Mouse (Mus musculus): ENCODE data around the gene Tcap.

The Tcap gene

DNA sequence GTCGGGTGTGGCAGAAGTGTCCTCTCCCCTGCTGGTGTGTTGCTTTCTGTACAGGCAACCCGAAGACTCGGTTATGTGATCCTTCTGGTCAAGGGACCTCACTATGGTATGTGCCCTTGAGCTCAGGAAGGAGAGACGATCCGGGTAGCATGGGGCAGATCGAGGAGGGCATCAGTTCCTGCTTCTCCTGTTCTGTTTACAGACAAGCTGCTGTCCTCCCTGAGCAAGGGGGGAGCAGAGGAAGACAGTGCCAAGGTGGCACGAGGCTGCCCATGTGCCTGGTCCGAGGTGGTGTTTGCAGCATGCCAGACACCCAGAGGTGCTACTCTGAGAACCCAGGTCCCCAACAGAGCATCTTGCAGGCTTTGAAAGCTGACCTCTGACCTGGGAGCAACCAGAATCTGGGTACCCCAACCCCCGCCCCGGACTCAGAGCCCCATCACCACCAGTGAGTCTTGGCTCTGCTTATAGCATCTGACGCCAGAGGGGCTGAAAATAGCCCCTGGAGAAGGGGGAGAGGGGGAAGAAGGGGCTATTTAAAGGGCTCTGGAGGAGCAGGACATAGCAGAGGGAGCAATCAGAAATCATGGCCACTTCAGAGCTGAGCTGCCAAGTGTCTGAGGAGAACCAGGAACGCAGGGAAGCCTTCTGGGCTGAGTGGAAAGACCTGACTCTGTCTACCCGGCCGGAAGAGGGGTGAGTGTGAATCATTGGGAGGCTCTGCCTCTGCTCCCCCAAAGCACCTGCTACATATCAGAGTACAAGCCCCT, at the start of gene Tcap:
Gene Tcap, plus strand, starts transcription at position 551 of the 770 bp plus-strand sequence.
- DNase-seq (ENCODE audit: low spot score in 2 of 2), result no peak

DNA sequence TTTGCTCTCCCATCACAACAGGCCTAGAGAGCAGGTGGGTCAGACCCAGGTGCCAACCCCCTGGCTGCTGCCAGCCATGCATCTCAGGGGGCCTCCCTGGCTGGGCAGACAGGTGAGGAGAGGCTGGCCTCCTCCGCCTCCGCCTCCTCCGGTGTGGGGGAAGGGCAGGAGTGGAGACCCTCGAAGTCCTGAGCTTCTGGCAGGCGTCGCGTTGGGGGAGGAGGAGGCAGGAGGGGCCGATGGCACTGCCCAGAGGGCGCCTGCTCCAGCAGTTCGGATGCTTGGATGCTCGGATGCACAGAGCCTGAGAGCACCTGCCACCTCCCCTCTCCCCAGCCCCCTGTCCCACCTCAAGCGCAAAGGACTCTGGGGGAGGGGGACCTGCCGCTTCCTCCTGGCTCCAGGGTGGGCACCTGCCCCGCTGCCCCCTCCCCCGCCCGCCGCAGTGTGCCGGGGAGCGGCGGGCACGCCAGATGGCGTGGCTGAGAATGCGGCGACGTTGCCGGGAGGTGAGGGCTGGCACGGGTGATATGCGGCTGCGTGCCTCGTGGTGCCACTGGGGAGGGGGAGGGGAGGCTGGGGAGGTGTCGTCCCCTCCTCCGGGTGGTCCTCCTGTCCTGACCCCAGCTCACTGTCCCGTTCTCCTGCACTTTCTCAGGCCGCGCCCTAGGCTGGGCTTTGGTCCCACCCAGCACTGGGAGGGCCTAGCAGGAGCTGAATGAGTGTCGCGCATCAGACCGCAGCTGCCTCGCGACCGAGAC, 49.5 kb upstream of the Tcap start:
- no peak for DNase-seq (ENCODE audit: low spot score in 2 of 2)

- DNase-seq (ENCODE audit: low spot score in 2 of 2), result no peak
These were observed 48.4 kb upstream of the Tcap start for GRCm38 (mm10) chr11:98335250-98335649.

- DNase-seq (ENCODE audit: low spot score in 2 of 2), result no peak
These were observed 47.1 kb upstream of the Tcap start for GRCm38 (mm10) chr11:98336245-98337107.

DNA sequence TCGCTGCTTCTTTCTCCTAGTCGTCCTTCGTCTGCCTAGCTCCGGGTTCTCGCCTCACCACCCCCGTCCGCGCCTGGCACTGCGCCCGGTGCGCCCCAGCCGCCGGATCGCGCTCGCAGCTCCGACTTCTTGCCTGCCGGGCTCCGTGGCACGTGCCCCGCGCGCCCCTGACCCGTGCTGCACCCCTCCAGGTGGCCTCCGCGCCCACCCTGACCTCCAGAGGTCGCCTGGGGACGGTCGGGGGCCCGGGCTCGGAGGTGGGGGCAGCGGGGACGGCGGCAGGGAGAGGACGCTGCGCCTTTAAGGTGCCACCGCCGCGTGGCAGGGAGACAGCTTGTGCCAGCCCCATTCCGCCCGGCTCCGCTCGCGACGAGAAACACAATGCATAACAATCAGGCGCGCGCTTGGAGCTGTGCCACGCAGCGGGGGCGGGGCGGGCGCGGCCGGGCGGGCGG, 45.1 kb upstream of the Tcap start:
- DNase-seq (ENCODE audit: low spot score in 2 of 2), result peak; percentile 72 to 73

DNA sequence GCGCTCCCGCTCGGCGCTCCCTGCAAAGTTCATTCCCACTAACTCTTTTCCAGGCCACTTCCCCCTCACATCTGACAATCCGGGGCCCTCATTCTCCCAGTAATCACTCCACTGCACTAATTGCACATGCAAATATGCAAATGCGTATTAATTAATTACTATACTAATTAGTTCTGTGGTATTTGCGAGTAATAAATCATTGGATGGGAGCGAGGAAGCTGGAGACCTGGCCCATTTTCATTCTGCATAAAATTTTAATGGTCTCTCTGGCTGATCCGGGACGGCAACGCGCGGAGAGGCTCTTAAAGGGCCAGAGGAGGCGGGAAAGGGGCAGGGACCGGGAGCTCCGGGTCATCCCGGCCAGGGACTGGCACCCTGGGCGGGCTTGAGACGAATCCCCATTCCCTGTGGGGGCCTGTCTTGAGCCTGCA, 44.5 kb upstream of the Tcap start:
- DNase-seq (ENCODE audit: low spot score in 2 of 2), result no peak

- no peak for DNase-seq (ENCODE audit: low spot score in 2 of 2)
These were observed 43.8 kb upstream of the Tcap start for GRCm38 (mm10) chr11:98339679-98340287.

DNA sequence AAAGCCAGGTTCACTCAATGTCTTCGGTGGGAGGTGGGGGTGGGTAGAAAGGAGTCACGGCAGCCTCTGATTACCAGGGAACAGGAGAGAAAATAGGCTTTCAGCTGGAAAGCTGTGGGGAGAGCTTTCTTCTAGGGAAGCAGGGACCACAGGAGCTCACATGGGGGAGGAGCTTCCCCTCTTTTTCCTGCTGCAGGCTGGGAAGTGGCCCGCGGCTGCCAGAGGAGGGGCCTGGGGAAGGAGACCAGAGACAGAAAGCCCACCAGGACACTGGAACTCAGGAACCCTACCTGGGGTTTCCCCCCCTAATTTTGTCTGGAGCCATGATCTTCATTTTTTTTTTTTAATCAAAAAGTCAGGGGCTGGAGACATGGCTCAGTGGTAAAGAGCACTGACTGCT, 43.0 kb upstream of the Tcap start:
- no peak for DNase-seq (ENCODE audit: low spot score in 2 of 2)

GRCm38 (mm10) chr11:98341174-98341573, 42.4 kb upstream of the Tcap start:
- no peak for DNase-seq (ENCODE audit: low spot score in 2 of 2)

GRCm38 (mm10) chr11:98342000-98342945, 41.3 kb upstream of the Tcap start:
- peak; percentile 82 to 93 for DNase-seq (ENCODE audit: low spot score in 2 of 2)

DNA sequence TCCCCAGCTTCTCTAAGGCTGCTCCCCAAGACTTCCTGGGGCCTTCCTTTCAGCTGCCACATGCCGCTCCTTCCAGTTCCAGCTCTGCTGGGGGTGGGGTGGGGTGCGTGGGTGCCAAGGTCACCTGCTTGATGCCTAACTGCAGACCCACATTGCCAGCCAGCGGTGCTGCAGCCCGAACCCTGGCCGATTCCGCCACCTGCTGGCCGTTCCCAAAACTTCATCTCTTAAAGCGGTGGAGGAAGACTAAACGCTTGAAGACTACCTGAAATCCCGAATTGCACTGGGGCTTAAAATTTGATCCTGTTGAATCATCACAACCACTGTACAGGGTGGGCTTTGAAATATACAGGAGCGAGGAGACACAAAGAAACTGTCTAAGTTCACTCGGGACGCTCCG, 38.4 kb upstream of the Tcap start:
- DNase-seq (ENCODE audit: low spot score in 2 of 2), result peak; percentile 75 to 78

- no peak for DNase-seq (ENCODE audit: low spot score in 2 of 2)
These were observed 37.4 kb upstream of the Tcap start for GRCm38 (mm10) chr11:98346168-98346567.

DNA sequence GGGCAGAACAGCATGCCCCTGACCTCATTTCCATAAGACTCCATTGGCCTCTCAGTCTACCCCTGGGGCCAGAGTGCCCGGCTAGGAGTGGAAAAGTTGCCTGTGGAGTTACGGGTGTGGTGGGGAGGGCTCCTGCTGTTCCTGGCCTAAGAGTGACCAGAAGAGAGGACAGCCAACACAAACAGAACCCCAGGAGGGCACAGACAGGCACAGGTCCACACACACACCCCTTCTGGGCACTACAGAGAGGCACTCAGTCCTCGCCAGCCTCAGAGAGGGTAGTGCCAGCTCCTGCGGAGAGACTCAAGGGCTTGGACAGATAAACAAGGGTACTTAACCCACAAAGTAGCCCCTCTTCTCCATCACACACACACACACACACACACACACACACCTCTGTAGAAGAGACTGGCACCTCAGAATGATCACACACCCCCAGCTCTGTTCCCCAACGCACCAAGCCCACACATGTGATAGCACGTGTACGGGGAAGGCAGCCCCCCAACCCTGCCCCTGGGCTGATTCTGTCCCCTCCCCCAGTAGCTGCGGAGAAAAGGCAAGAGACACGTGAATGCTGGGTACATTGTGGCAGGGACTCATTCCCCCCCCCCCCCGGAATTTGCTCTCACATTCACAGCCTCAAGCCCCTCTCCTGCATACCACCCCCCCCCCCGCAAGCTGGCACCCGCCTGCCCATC, 36.1 kb upstream of the Tcap start:
- no peak for DNase-seq (ENCODE audit: low spot score in 2 of 2)

DNA sequence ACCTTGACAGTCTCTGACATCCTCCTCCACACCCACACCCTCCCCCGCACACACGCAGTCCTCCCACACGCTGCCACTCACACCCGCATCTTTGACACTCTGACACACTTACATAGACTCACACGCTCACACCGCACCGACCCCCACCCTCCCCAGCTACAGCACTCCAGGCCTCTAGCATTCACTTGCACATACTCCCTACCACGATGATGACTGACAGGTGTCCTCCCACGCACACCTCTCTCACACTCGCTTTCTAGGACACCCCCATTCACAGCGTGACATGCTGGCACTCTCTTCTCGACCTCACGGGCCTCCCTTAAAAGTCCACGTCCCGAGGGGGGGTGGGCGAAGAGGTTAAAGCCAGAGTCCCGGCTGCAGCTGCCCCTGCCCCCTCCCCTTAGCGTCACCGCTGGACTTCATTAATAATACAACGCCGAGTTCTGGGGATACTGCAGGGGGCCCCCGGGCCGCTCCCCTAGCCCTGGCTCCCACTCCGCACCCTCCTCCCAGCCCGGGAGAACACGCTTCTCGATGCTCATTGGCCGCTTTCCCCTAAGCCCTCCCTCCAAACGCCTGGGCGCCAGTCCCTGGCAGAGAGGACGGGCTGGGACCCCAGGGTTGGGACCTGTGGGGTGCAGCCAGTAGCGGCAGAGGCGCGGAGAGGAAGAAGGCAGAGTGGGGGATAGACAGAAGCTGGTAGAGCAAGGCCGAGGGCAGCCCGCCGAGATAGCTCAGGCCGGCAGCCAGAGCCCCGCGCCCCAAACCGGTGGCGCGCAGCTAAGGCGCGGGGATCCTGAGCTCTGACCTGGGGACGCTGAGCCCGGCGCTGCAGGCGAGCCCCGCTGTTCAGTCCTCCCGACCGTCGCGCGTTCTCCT, 35.3 kb upstream of the Tcap start, which contains the start of gene Ppp1r1b:
Gene Ppp1r1b, plus strand, starts transcription at position 322 of the 879 bp plus-strand sequence.
- peak; percentile 70 to 81 for DNase-seq (ENCODE audit: low spot score in 2 of 2)

- no peak for DNase-seq (ENCODE audit: low spot score in 2 of 2)
These were observed 34.3 kb upstream of the Tcap start for GRCm38 (mm10) chr11:98349308-98349707.

DNA sequence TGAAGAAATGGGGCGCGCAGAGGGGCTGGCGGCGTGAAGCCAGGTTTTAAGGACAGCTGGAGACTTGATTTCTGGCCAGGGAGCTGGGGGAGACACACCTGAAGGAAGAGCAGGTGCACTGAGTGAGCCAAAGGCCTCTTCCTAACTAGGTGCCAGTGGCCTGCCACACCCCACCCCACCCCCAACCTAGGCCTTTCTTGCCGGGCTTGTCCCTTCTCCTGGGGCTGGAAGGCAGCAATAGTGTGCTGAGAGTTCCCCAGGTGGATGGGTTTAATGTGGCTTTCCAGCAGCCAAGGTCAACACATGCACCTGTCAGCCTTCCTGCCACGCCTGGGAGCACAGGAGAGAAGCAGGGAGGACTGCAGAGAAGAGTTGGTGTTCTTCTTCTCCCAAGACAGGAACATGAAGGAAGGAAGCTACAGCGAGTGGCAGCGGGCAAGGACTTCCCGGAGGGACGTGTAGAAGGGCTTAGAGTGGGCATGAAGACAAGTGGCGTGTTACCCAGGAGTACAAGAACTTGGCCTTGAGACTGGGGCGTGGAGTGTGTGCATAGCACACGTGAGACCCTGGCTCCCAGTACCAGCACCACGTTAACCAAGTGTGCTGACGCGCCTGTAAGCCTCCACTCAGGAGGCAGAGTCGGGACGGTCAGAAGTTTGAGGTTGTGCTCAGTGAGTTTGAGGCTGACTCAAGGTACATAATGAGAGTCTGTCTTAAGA, 31.2 kb upstream of the Tcap start:
- no peak for DNase-seq (ENCODE audit: low spot score in 2 of 2)

GRCm38 (mm10) chr11:98353651-98354211, 29.9 kb upstream of the Tcap start:
- DNase-seq (ENCODE audit: low spot score in 2 of 2), result peak in 1 of 2 experiments; percentile 16

DNA sequence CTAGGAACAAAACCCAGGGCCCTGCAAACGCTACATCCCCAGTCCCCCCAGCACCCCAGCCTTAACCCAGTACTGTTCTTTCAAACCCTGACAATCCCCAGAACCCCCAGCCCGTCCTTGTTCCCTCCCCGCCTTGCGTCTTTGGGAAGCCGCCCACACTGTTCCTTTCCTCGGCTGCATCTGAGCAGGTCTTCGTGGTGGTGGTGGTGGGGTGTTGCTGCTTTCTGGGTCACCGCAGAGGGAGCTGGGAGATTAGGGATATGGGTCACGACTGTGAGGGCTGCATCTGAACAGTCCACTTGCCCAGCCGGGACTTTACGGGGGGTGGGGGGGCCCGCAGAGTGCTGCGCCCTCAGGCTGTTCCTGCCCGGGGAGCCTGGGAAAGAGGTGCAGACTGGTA, 29.2 kb upstream of the Tcap start:
- DNase-seq (ENCODE audit: low spot score in 2 of 2), result no peak
